Mouse (Mus musculus) B cell, adult 62 days (primary cell): Measurements from ENCODE around the gene Rhox7b. TPM values are rescaled to one million over a fixed set of nuclear protein-coding genes. Genes with fewer than 3 reads are reported as not detected.

Experiments used
- total RNA-seq: library from RNA; stranded (reverse); gene quantifications from 4 replicates; pipeline ENCODE4 v1.2.4, GENCODE M21; 2023

Rhox7b gene
- total RNA-seq: not detected in 4 replicates

DNA sequence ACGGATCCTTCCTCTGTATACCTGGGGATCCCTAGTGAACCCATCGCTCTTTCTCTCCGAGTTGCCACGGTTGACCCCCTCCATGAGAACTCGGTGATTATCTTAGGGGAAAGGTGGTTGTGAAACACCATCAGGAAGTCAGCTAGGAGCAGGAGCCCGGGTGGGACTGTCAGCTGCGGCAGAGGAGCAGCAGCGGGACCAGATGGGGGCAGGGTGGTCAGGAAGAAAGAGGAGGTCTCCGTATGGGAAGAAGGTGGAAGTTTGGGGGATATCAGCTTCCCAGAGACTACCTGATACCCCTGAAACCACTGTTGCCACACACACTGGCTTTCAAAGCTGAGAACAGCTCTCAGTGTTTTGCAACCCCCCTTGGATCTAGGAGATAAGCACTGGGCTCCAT lies at the start of gene Rhox7b:
TSS of gene Rhox7b (minus strand) at position 101 of the 400 bp plus-strand sequence.

GRCm38 (mm10) chrX:37901670-37902069 lies 4.6 kb upstream of the Rhox7b start, which contains the start of gene Rhox9:
Rhox9 (minus strand) TSS chrX:37901770.

DNA sequence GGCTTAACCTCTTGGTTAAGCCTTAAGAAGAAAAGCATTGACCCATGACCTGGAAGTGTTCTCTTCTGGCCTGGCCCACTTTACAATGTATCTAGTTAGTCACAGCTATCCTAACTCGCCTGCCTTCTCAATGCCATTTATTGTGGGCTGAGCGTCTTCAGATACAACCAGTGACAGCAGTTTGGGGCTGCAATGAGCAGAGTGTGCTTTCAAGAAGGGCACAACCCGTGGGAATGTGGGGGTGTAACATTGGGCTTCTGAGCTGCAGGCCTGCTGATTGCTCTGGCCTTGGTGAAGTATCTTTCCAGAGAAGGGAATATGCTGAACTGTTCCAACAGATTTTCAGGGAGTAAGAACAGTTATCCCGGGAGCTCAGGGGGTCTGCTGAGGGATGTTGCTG lies 18.2 kb downstream of the Rhox7b start, which contains the start of gene Rhox8:
TSS of gene Rhox8 (minus strand) at position 101 of the 400 bp plus-strand sequence.

Other genes with a start within 250 kb of the Rhox7b start
- gene Rhox4g, start 245.9 kb downstream of the Rhox7b start, total RNA-seq: not detected in 4 replicates
- not detected in 4 replicates for gene Rhox3h, start 228.5 kb downstream of the Rhox7b start, total RNA-seq
- not detected in 4 replicates for gene Rhox2h, start 224.0 kb downstream of the Rhox7b start, total RNA-seq
- not detected in 4 replicates for gene Rhox5, start 92.4 kb downstream of the Rhox7b start, total RNA-seq
- not detected in 4 replicates for gene Rhox6, start 70.3 kb downstream of the Rhox7b start, total RNA-seq
- gene Rhox7a, start 65.5 kb downstream of the Rhox7b start, total RNA-seq: not detected in 4 replicates
- not detected in 4 replicates for gene Rhox8, start 18.3 kb downstream of the Rhox7b start, total RNA-seq
- gene Rhox9, start 4.5 kb upstream of the Rhox7b start, total RNA-seq: not detected in 4 replicates
- not detected in 4 replicates for gene Btg1-ps1, start 121.6 kb upstream of the Rhox7b start, total RNA-seq
- not detected in 4 replicates for gene Btg1-ps2, start 145.9 kb upstream of the Rhox7b start, total RNA-seq
- not detected in 4 replicates for gene Rhox10, start 169.2 kb upstream of the Rhox7b start, total RNA-seq
- not detected in 4 replicates for gene Rhox11, start 187.9 kb upstream of the Rhox7b start, total RNA-seq
- gene Rhox12, start 213.7 kb upstream of the Rhox7b start, total RNA-seq: not detected in 4 replicates
- gene Rhox13, start 224.0 kb upstream of the Rhox7b start, total RNA-seq: not detected in 4 replicates